11 mouse cellular contexts compared by ENCODE assay signal in genomic region chr19:15299474-15299873, GRCm38 (mm10).
DNase-seq lines count a peak whose midpoint lies in the region; ATAC-seq and TF ChIP-seq lines count a peak whose summit lies in the region.
"Had no signal": no experiment of that assay in that cellular context is flagged by ENCODE, and none has a peak within 500 bp of the region (broad histone marks: within the 10 kb centered on the region; RNA-seq: fewer than 3 reads in every experiment).

No protein-coding gene starts in this region.

- no peaks in the 10 kb centered on the region for H3K36me3 ChIP-seq in G1E (replicated peaks)
- H3K36me3 ChIP-seq: limb, embryonic 15.5 days; neural tube, embryonic 12.5 days had no signal

- ATAC-seq in G1E (ENCODE audit: extremely low read depth, insufficient number of reproducible peaks, low FRiP score, poor library complexity, severe bottlenecking) = no peak
- ATAC-seq in granulocyte monocyte progenitor cell, adult 5-6 weeks (replicated peaks; ENCODE audit: poor library complexity, severe bottlenecking) = peak; percentile 17; the same call in 1 of the 2 replicates
- ATAC-seq: forebrain, embryonic 16.5 days had no signal

- DNase-seq in cerebellum, postnatal 14 days = peak; percentile 38 to 43
- DNase-seq in cerebellum, adult 8-10 months = no peak
- DNase-seq in left cerebral cortex, postnatal 4 days = peak; percentile 7
- no peak for DNase-seq in left cerebral cortex, adult 11 months (ENCODE audit: low spot score)
- DNase-seq in G1E (ENCODE audit: low spot score) = no peak
- no peak for DNase-seq in spleen, postnatal 36 days (ENCODE audit: low spot score in 2 of 2)
- DNase-seq in spleen, postnatal 4 days (ENCODE audit: low spot score in 2 of 2) = no peak

- peak; percentile 36; the same call in 1 of the 2 replicates for TF ChIP-seq CTCF in G1E (IDR thresholded peaks at IDR 0.05; ENCODE audit: low read depth, low read length)

- intact Hi-C loops in left cerebral cortex, postnatal 4 days (cut with DNase I) = no loop called here

- H3K4me1 ChIP-seq in G1E (ENCODE audit: insufficient read depth, low read depth, low read length) = no peaks in the 10 kb centered on the region
- H3K4me1 ChIP-seq: limb, embryonic 15.5 days; neural tube, embryonic 12.5 days had no signal

- no peak overlapping the region for H3K4me3 ChIP-seq in G1E (ENCODE audit: low read depth, low read length)
- H3K4me3 ChIP-seq: limb, embryonic 15.5 days; neural tube, embryonic 12.5 days had no signal

- H3K27me3 ChIP-seq in G1E (ENCODE audit: insufficient read depth, low read length) = 0 out of 2 replicates have a peak, but pooled peaks cover 3% of the 10 kb centered on the region
- H3K27me3 ChIP-seq: limb, embryonic 15.5 days; neural tube, embryonic 12.5 days had no signal

- H3K9me3 ChIP-seq in G1E (replicated peaks) = no peaks in the 10 kb centered on the region
- H3K9me3 ChIP-seq: limb, embryonic 15.5 days; neural tube, embryonic 12.5 days had no signal

Comparison
In these comparisons a context has a peak if more than half of its experiments do, and no peak if none do; other contexts are left out.
1. DNase-seq: peak in cerebellum, postnatal 14 days (2 of 2) and left cerebral cortex, postnatal 4 days (single experiment); none in cerebellum, adult 8-10 months (single experiment), left cerebral cortex, adult 11 months (single experiment), G1E (single experiment), spleen, postnatal 36 days (0 of 2) and spleen, postnatal 4 days (0 of 2).